Mouse (Mus musculus) kidney, adult 2 months (tissue): Measurements from ENCODE around the gene Crygf.

Source experiments
- CTCF ChIP-seq: fragments of 200-500 bp; conservative IDR thresholded peaks from 2 replicates; pipeline ENCODE4 v1.5.1; 2011; ENCODE audit warnings: low read depth, mild to moderate bottlenecking, control low read depth, low read length, moderate library complexity, mixed read lengths; ENCODE audit not compliant: insufficient read depth, insufficient read length
- POLR2A ChIP-seq: fragments of 200-500 bp; IDR thresholded peaks from one replicate; pipeline ENCODE4 v1.6.1; 2011; ENCODE audit warnings: low read depth, low read length, control low read depth

DNA sequence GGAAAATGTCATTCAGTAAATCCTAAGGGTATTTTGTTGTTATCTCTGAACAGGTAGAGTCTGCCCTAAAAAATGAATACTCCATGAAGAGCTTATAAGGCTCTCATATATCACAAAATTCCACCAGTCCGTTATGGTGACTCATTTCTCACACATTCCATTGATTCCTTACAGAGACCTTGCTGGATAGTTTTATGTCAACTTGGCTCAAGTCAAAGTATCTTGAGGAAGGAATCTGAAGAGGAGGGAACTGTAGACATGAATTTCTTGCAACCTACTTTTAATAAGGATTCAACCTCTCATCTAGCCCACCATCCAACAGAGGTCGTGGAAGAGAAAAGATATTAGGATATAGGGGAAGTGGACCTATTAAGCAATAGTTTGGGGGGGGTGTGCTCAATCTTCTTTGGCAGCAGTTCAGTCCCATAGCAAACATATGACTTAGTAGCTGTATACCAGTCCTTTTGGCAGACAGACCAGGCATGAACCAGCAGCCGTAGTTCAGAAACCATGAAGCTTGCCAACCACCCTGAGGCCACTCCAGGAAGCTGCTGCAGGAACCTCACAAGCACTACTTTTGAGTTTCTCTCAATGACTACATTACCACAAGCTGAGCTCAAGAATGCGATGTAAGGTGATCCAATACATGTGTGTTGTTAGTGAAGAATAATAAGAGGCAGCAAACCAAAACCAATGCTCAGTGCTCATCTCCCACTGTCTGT, 5.9 kb downstream of the Crygf start:
- TF ChIP-seq POLR2A (no peak), CTCF (no peak)
